Mouse (Mus musculus): Measurements from ENCODE around the gene Clmn. TPM values are rescaled to one million over a fixed set of nuclear protein-coding genes. Genes with fewer than 3 reads are reported as not detected.

Gene Clmn
- 8.8 and 9.3 TPM in 2 replicates for polyA plus RNA-seq (2015; fragmentation: Nextera tagmentation; extraction: Ambion mirVana)

DNA sequence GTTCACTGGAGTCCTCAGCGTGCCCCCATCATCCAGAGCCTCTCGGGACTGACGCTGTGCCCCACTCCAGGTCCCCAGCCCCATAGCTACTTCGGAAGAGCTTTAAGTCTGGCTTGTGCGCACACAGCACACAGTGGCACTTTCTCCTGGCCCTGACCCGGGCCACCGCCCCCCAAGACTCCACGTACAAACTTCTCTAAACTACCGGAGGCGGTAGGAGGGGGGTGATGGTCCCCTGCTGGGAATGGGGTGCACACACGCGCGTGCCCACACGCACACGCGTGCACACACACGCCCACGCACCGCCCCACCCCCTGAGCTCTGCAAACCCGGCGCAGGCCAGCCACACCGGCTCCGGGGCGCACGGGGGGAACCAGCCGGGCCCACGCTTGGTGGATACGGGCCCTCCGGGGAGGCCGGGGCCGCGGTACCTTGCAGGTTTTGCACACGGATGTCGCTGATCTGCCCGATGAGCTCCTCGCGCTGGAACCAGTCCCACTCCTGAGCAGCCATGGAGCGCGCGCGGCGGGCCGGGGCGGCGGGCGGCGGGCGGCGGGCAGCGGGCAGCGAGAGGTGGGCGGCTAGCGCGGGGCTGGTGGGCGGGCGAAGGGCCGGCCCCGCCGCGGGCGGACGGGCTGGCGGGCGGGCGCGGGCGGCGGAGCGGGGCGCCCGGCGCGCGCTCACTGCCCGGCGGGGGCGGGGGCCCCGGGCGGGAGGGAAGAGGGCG is at the start of gene Clmn:
Gene Clmn (minus strand): TSS at position 638 of the 727 bp plus-strand sequence.
- peak within 1 kb of the TSS; percentile 86 for H3K9ac ChIP-seq (ENCODE audit: low read depth, low read length)
- peak within 1 kb of the TSS; percentile 86 for H3K4me3 ChIP-seq (ENCODE audit: low read depth, low read length)
- peak; percentile 44 for ATAC-seq
- H3K27me3 ChIP-seq (replicated peaks; ENCODE audit: control insufficient read depth, insufficient read depth, low read length), result no peaks in the 10 kb centered on the region
- H3K4me1 ChIP-seq (replicated peaks; ENCODE audit: control insufficient read depth, insufficient read depth, low read length), result 0 out of 2 replicates have a peak, but pooled peaks cover 3% of the 10 kb centered on the region
- H3K27ac ChIP-seq (ENCODE audit: low read depth, low read length), result peak within 1 kb of the TSS; percentile 81
- no peak for TF ChIP-seq CTCF (IDR thresholded peaks at IDR 0.05; ENCODE audit: low read depth)
- no peaks in the 10 kb centered on the region for H3K9me3 ChIP-seq (ENCODE audit: control insufficient read depth)
- peak within 1 kb of the TSS; percentile 95 for H3K4me2 ChIP-seq (replicated peaks; ENCODE audit: low read depth)
- under 1% methylated on average over 60 of the region's 80 CpGs for WGBS
- no peaks in the 10 kb centered on the region for H3K36me3 ChIP-seq (ENCODE audit: control insufficient read depth, insufficient read depth)

DNA sequence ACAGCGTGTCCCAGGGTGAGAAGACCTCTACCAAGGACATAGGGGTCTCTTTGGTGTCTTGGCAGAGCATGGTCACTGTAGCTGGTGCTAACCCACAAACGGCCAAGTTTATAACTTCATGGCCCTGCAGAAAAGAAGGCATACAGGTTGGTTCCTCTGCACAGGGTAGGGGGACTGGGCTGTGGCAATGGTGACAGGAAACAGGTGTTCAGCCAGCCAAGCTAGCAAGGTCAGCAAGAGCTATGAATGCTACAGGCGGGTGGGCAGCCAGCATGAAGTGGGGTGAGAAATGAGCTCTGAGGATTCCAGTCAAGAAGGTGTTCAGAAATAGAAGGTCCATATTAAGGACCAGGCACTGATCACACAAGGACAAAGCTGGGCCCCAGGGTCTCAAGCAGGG is 48.1 kb upstream of the Clmn start:
- TF ChIP-seq CTCF (IDR thresholded peaks at IDR 0.05; ENCODE audit: low read depth), result no peak
- no peak overlapping the region for H3K4me3 ChIP-seq (ENCODE audit: low read depth, low read length)
- no peak overlapping the region for H3K27ac ChIP-seq (ENCODE audit: low read depth, low read length)
- no peaks in the 10 kb centered on the region for H3K9me3 ChIP-seq (ENCODE audit: control insufficient read depth)
- no peak overlapping the region for H3K4me2 ChIP-seq (replicated peaks; ENCODE audit: low read depth)
- H3K9ac ChIP-seq (ENCODE audit: low read depth, low read length), result no peak overlapping the region
- H3K4me1 ChIP-seq (replicated peaks; ENCODE audit: control insufficient read depth, insufficient read depth, low read length), result no peaks in the 10 kb centered on the region
- ATAC-seq, result no peak
- WGBS, result 71% methylated on average over 3 of the region's 3 CpGs
- no peaks in the 10 kb centered on the region for H3K36me3 ChIP-seq (ENCODE audit: control insufficient read depth, insufficient read depth)
- no peaks in the 10 kb centered on the region for H3K27me3 ChIP-seq (replicated peaks; ENCODE audit: control insufficient read depth, insufficient read depth, low read length)

DNA sequence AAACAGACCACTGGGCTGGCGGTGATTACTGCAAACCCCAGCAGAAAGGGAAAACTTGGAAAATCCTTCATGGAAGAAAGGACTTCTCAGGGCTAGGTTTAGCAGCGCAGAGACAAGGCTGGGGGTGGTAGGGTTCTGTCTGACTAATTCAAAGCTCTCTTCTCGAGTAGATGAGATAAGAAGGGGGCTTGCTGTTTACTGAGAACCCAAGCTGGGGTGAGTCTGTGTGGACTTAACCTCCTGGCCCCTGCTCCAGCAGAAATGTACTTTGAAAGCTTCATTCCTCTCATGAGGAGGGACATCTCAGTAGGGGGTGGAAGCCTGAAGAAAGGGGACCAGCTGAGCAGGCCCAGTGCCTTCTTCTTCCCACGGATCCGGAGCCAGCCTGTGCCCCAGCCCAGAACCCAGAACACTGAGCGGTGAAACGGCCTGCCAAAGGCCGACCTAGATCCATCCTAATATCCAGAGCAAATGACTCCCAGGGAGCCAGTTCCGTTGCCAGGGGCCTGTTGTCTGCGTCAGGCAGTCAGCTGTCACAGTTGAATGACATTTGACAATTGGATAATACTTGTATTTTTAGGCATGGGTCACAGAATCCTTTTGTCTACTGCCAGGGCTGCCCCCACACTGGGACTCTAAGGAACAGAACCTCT is 47.5 kb upstream of the Clmn start:
- H3K4me3 ChIP-seq (ENCODE audit: low read depth, low read length), result no peak overlapping the region
- no peak for TF ChIP-seq CTCF (IDR thresholded peaks at IDR 0.05; ENCODE audit: low read depth)
- no peaks in the 10 kb centered on the region for H3K36me3 ChIP-seq (ENCODE audit: control insufficient read depth, insufficient read depth)
- ATAC-seq, result no peak
- 53% methylated on average over 10 of the region's 10 CpGs for WGBS
- no peak overlapping the region for H3K9ac ChIP-seq (ENCODE audit: low read depth, low read length)
- no peaks in the 10 kb centered on the region for H3K9me3 ChIP-seq (ENCODE audit: control insufficient read depth)
- H3K27me3 ChIP-seq (replicated peaks; ENCODE audit: control insufficient read depth, insufficient read depth, low read length), result no peaks in the 10 kb centered on the region
- H3K4me2 ChIP-seq (replicated peaks; ENCODE audit: low read depth), result no peak overlapping the region
- no peak overlapping the region for H3K27ac ChIP-seq (ENCODE audit: low read depth, low read length)
- H3K4me1 ChIP-seq (replicated peaks; ENCODE audit: control insufficient read depth, insufficient read depth, low read length), result no peaks in the 10 kb centered on the region

DNA sequence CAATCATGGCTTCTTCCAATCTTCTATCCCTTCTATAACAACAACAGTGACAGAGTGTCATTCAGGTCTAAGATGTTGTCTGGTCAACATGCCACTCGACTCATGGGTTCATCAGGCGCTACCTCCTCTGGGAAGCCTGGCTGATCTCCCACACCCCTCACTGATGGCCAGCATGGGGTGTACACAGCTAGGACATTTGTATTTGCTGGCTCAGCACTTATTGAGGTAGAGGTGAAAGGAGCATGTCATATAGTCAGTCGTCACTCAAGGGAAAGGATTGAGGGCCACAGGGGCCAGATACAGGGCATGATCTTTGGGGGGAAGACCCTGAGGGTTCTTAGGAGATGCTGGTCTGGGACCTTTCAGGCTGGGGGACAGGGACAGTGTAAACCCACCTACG is 44.9 kb upstream of the Clmn start:
- no peak for ATAC-seq
- Histone ChIP-seq H3K4me2 (replicated peaks; ENCODE audit: low read depth) (no peak overlapping the region), H3K36me3 (ENCODE audit: control insufficient read depth, insufficient read depth) (no peaks in the 10 kb centered on the region), H3K9ac (ENCODE audit: low read depth, low read length) (no peak overlapping the region), H3K9me3 (ENCODE audit: control insufficient read depth) (no peaks in the 10 kb centered on the region), H3K4me1 (replicated peaks; ENCODE audit: control insufficient read depth, insufficient read depth, low read length) (no peaks in the 10 kb centered on the region), H3K27me3 (replicated peaks; ENCODE audit: control insufficient read depth, insufficient read depth, low read length) (no peaks in the 10 kb centered on the region), H3K27ac (ENCODE audit: low read depth, low read length) (no peak overlapping the region), H3K4me3 (ENCODE audit: low read depth, low read length) (no peak overlapping the region)
- TF ChIP-seq CTCF (IDR thresholded peaks at IDR 0.05; ENCODE audit: low read depth), result no peak
- 92% methylated on average over 4 of the region's 4 CpGs for WGBS

DNA sequence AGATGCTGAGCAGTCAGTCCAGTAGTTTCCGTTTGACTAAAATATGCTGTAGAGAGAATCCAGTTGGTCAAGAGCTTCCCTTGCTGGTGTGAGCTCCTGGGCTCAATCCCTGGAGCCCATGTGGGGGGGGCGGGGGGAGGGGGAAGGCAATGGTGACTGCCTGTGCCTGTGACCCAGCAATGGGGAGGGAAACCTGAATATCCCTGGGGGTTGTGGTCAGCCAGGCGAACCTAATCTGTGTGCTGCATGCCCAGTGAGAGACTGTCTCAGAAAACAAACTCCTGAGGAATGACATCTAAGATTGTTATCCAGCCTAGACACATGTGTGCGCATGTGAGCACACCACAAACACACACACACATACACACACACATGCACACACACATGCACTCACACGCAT is 44.1 kb upstream of the Clmn start:
- Histone ChIP-seq H3K36me3 (ENCODE audit: control insufficient read depth, insufficient read depth) (no peaks in the 10 kb centered on the region), H3K9me3 (ENCODE audit: control insufficient read depth) (no peaks in the 10 kb centered on the region), H3K4me2 (replicated peaks; ENCODE audit: low read depth) (no peak overlapping the region), H3K4me3 (ENCODE audit: low read depth, low read length) (no peak overlapping the region), H3K4me1 (replicated peaks; ENCODE audit: control insufficient read depth, insufficient read depth, low read length) (no peaks in the 10 kb centered on the region), H3K9ac (ENCODE audit: low read depth, low read length) (no peak overlapping the region), H3K27me3 (replicated peaks; ENCODE audit: control insufficient read depth, insufficient read depth, low read length) (no peaks in the 10 kb centered on the region), H3K27ac (ENCODE audit: low read depth, low read length) (no peak overlapping the region)
- no peak for ATAC-seq
- 61% methylated on average over 5 of the region's 5 CpGs for WGBS
- TF ChIP-seq CTCF (IDR thresholded peaks at IDR 0.05; ENCODE audit: low read depth), result no peak

DNA sequence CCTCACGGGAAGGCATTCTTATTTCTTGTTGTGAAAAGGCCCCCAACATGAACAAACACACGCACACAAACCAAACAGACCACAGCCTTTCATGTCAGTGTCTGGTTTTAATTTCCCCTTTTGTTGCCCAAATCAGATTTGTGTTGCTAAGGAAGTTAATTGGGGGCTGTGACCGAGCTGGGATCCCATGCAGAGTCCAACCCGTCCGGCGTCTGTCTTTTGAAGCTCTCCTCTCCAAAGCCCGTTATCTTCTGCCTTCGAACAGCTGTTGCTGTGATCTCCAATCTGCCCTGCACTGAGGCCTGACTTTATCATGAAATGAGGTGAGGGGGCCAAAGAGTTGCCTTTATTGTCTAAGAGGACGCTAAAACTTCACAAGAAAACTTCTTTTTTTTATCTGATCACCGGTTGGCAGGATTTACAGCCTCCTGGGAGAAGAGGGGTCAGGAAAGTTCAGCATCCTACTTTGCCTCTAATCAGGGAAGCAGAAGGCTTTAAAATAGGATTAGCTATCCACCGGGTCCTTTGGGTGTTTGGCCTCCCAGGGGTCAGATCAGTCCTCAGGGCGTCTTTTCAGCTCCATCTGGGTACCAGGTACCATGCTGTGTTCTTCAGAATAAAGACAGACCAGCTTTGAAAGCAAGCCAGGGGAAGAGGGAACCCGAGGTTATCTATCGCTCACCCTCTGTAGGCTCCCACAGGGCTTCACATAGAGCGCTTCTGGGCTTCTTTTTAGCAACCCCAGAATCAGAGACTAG is 43.3 kb upstream of the Clmn start:
- no peaks in the 10 kb centered on the region for H3K27me3 ChIP-seq (replicated peaks; ENCODE audit: control insufficient read depth, insufficient read depth, low read length)
- ATAC-seq, result no peak
- H3K9me3 ChIP-seq (ENCODE audit: control insufficient read depth), result no peaks in the 10 kb centered on the region
- H3K27ac ChIP-seq (ENCODE audit: low read depth, low read length), result no peak overlapping the region
- 16% methylated on average over 15 of the region's 15 CpGs for WGBS
- no peak overlapping the region for H3K9ac ChIP-seq (ENCODE audit: low read depth, low read length)
- no peaks in the 10 kb centered on the region for H3K36me3 ChIP-seq (ENCODE audit: control insufficient read depth, insufficient read depth)
- H3K4me3 ChIP-seq (ENCODE audit: low read depth, low read length), result no peak overlapping the region
- H3K4me2 ChIP-seq (replicated peaks; ENCODE audit: low read depth), result no peak overlapping the region
- TF ChIP-seq CTCF (IDR thresholded peaks at IDR 0.05; ENCODE audit: low read depth), result no peak
- H3K4me1 ChIP-seq (replicated peaks; ENCODE audit: control insufficient read depth, insufficient read depth, low read length), result no peaks in the 10 kb centered on the region

Data from intestine, postnatal 0 days (tissue).